Mouse (Mus musculus): ENCODE results near the gene Ttc28. TPM values are rescaled to one million over a fixed set of nuclear protein-coding genes. Genes with fewer than 3 reads are reported as not detected.
A peak's percentile ranks its signal among the peaks of the same experiment; 100 is the strongest.

The Ttc28 gene
- total and polyA plus RNA-seq, 3 experiments = 1.1 to 1.8 TPM; not detected in 1

- no peak for TF ChIP-seq TBP (IDR thresholded peaks at IDR 0.05; ENCODE audit: low read depth, low read length)
- no peak for TF ChIP-seq USF1 (IDR thresholded peaks at IDR 0.05; ENCODE audit: low read depth, low read length)
- no peak for TF ChIP-seq RCOR1 (IDR thresholded peaks at IDR 0.05; ENCODE audit: low read depth, low read length)
- TF ChIP-seq POLR2A (IDR thresholded peaks at IDR 0.05; ENCODE audit: control insufficient read depth in 1 of 2, insufficient read depth in 1 of 2, low read depth in 1 of 2, low read length in 2 of 2, poor library complexity in 1 of 2) = no peak
- no peak for TF ChIP-seq MAZ (IDR thresholded peaks at IDR 0.05; ENCODE audit: low read depth, low read length)
- no peak for TF ChIP-seq BHLHE40 (IDR thresholded peaks at IDR 0.05; ENCODE audit: borderline replicate concordance, low read depth, low read length)
- TF ChIP-seq NELFE (IDR thresholded peaks at IDR 0.05; ENCODE audit: low read depth, low read length) = no peak
- no peak for TF ChIP-seq SMC3 (IDR thresholded peaks at IDR 0.05; ENCODE audit: low read depth, low read length)
- TF ChIP-seq GABPA (IDR thresholded peaks at IDR 0.05; ENCODE audit: low read depth, low read length) = no peak
- TF ChIP-seq NRF1 (IDR thresholded peaks at IDR 0.05; ENCODE audit: insufficient read depth, low read depth, low read length, poor library complexity, severe bottlenecking) = no peak
Measured at GRCm38 (mm10) chr5:111266658-111267057, 387.1 kb downstream of the Ttc28 start.

GRCm38 (mm10) chr5:111267100-111267499 lies 387.5 kb downstream of the Ttc28 start:
- DNase-seq (ENCODE audit: low read depth, low spot score) = peak; percentile 50
- TF ChIP-seq ETS1 (IDR thresholded peaks at IDR 0.05; ENCODE audit: low read depth, low read length) (peak; percentile 40), GATA1 (IDR thresholded peaks at IDR 0.05; ENCODE audit: low read depth, low read length) (peak; percentile 43; the same call in 1 of the 2 replicates), BHLHE40 (IDR thresholded peaks at IDR 0.05; ENCODE audit: borderline replicate concordance, low read depth, low read length) (peak; percentile 86), TAL1 (IDR thresholded peaks at IDR 0.05; ENCODE audit: low read length) (peak; percentile 66), NELFE (IDR thresholded peaks at IDR 0.05; ENCODE audit: low read depth, low read length) (no peak), TCF12 (IDR thresholded peaks at IDR 0.05; ENCODE audit: low read depth, low read length) (peak; percentile 88; the same call in 1 of the 2 replicates), UBTF (IDR thresholded peaks at IDR 0.05; ENCODE audit: borderline replicate concordance, insufficient read depth, low read depth, low read length) (no peak), EP300 (IDR thresholded peaks at IDR 0.05; ENCODE audit: low read depth in 1 of 2, low read length in 2 of 2) (peak; percentile 68 to 72), MXI1 (IDR thresholded peaks at IDR 0.05; ENCODE audit: low read depth, low read length) (peak; percentile 24; the same call in 1 of the 2 replicates)
- Histone ChIP-seq H3K9ac (ENCODE audit: control insufficient read depth, low read depth, low read length, poor library complexity, severe bottlenecking) (no peak overlapping the region), H3K79me2 (ENCODE audit: control insufficient read depth, insufficient read depth, low read length, poor library complexity) (no peaks in the 10 kb centered on the region), H3K36me3 (ENCODE audit: control insufficient read depth in 1 of 2, insufficient read depth in 2 of 2, low read length in 2 of 2) (peaks cover 0 to 2% of the 10 kb centered on the region in 2 experiments; a peak in 1 of 4 replicates), H3K9me3 (replicated peaks; ENCODE audit: insufficient read depth, low read length) (no peaks in the 10 kb centered on the region), H3K4me3 (ENCODE audit: control insufficient read depth in 1 of 2, insufficient read depth in 1 of 2, low read depth in 2 of 2, low read length in 2 of 2) (no peak overlapping the region), H3K27ac (ENCODE audit: control insufficient read depth, low read depth, low read length) (no peak overlapping the region), H3K27me3 (ENCODE audit: control insufficient read depth in 1 of 2, insufficient read depth in 2 of 2, low read length in 2 of 2) (no peaks in the 10 kb centered on the region), H3K4me1 (ENCODE audit: control insufficient read depth in 1 of 2, insufficient read depth in 2 of 2, low read length in 2 of 2) (peaks cover 0 to 12% of the 10 kb centered on the region in 2 experiments; a peak in 3 of 4 replicates)

More at GRCm38 (mm10) chr5:111266658-111267057, 387.1 kb downstream of the Ttc28 start:
- DNase-seq (ENCODE audit: low read depth, low spot score) = no peak
- Histone ChIP-seq H3K27ac (ENCODE audit: control insufficient read depth, low read depth, low read length) (no peak overlapping the region), H3K27me3 (ENCODE audit: control insufficient read depth in 1 of 2, insufficient read depth in 2 of 2, low read length in 2 of 2) (no peaks in the 10 kb centered on the region), H3K4me3 (ENCODE audit: control insufficient read depth in 1 of 2, insufficient read depth in 1 of 2, low read depth in 2 of 2, low read length in 2 of 2) (no peak overlapping the region), H3K79me2 (ENCODE audit: control insufficient read depth, insufficient read depth, low read length, poor library complexity) (no peaks in the 10 kb centered on the region), H3K4me1 (ENCODE audit: control insufficient read depth in 1 of 2, insufficient read depth in 2 of 2, low read length in 2 of 2) (peaks cover 0 to 12% of the 10 kb centered on the region in 2 experiments; a peak in 3 of 4 replicates), H3K36me3 (ENCODE audit: control insufficient read depth in 1 of 2, insufficient read depth in 2 of 2, low read length in 2 of 2) (peaks cover 0 to 2% of the 10 kb centered on the region in 2 experiments; a peak in 1 of 4 replicates), H3K9me3 (replicated peaks; ENCODE audit: insufficient read depth, low read length) (no peaks in the 10 kb centered on the region), H3K9ac (ENCODE audit: control insufficient read depth, low read depth, low read length, poor library complexity, severe bottlenecking) (no peak overlapping the region)

Data from MEL (cell line).